Mouse (Mus musculus): ENCODE results near the gene Casp6. TPM values are rescaled to one million over a fixed set of nuclear protein-coding genes. Genes with fewer than 3 reads are reported as not detected.

Casp6 gene
- polyA plus RNA-seq, 1 experiment from 2014 or later, result 58.2 TPM

DNA sequence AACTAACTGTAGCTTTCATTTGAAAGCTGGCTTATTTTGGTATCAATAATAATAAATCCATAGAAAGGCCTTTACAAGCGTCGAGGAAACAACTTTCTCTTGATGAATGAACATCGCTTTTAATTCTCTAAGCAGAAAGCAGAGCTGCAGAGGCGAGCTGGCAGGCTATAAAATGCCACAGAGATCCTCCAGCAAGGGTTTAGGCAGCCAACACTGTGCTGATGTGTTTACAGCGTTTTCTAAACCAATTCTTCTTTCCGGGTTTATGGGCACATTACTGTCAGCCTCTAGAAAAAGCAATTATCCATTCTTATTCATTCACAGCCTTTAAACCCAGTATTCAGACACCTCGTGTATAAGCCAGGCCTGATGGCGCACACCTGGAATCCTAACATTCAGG is 61.3 kb downstream of the Casp6 start:
- no peak overlapping the region for H3K4me3 ChIP-seq
- no peaks in the 10 kb centered on the region for H3K27me3 ChIP-seq
- H3K9ac ChIP-seq, result no peak overlapping the region
- no peaks in the 10 kb centered on the region for H3K9me3 ChIP-seq
- no peak overlapping the region for H3K27ac ChIP-seq
- 49% methylated on average over 8 of the region's 8 CpGs for WGBS
- H3K4me2 ChIP-seq, result no peak overlapping the region
- H3K4me1 ChIP-seq, result no peaks in the 10 kb centered on the region
- ATAC-seq (ENCODE audit: insufficient number of reproducible peaks, low FRiP score, low TSS enrichment, low read depth), result no peak
- H3K36me3 ChIP-seq, result no peaks in the 10 kb centered on the region

Other genes with a start within 250 kb of the Casp6 start
- 1.9 and 2.2 TPM in 2 replicates for gene Egf, start 146.1 kb upstream of the Casp6 start, polyA plus RNA-seq (2015; fragmentation: Nextera tagmentation; extraction: Ambion mirVana)
- not detected in 2 replicates for gene Lrit3, start 97.4 kb upstream of the Casp6 start, polyA plus RNA-seq (2015; fragmentation: Nextera tagmentation; extraction: Ambion mirVana)
- 0.27 TPM in 1 of 2 replicates, not detected in the other for gene Rrh, start 78.8 kb upstream of the Casp6 start, polyA plus RNA-seq (2015; fragmentation: Nextera tagmentation; extraction: Ambion mirVana)
- 66.7 and 72.5 TPM in 2 replicates for gene Gar1, start 70.0 kb upstream of the Casp6 start, polyA plus RNA-seq (2015; fragmentation: Nextera tagmentation; extraction: Ambion mirVana)
- 0.72 TPM in 1 of 2 replicates, not detected in the other for gene Cfi, start 65.5 kb upstream of the Casp6 start, polyA plus RNA-seq (2015; fragmentation: Nextera tagmentation; extraction: Ambion mirVana)
- 28.1 and 29.8 TPM in 2 replicates for gene Pla2g12a, start 22.8 kb upstream of the Casp6 start, polyA plus RNA-seq (2015; fragmentation: Nextera tagmentation; extraction: Ambion mirVana)
- gene Mcub, start 68.8 kb downstream of the Casp6 start, polyA plus RNA-seq (2015; fragmentation: Nextera tagmentation; extraction: Ambion mirVana), result 7.3 and 9.3 TPM in 2 replicates
- 29.8 and 30.0 TPM in 2 replicates for gene Sec24b, start 160.1 kb downstream of the Casp6 start, polyA plus RNA-seq (2015; fragmentation: Nextera tagmentation; extraction: Ambion mirVana)
- 6.8 and 7.5 TPM in 2 replicates for gene Col25a1, start 230.1 kb downstream of the Casp6 start, polyA plus RNA-seq (2015; fragmentation: Nextera tagmentation; extraction: Ambion mirVana)